Mouse (Mus musculus) hindbrain, embryonic 14.5 days (tissue): ENCODE data around the gene Erc1. TPM values are rescaled to one million over a fixed set of nuclear protein-coding genes. Genes with fewer than 3 reads are reported as not detected.

Source experiments
- ATAC-seq: fragments of 200-750 bp; cut with Nextera tagmentation; 2 replicates; pipeline ENCODE4 v1.8.0; 2017; ENCODE audit warnings: moderate number of reproducible peaks, mild to moderate bottlenecking, moderate TSS enrichment, moderate library complexity; ENCODE audit not compliant: low FRiP score
- DNase-seq: peaks from one replicate; pipeline ENCODE4 v3.0.0-alpha.2; 2015; ENCODE audit warnings: low spot score
- H3K27ac ChIP-seq: fragments of 300-500 bp; sonication (generic); 2 replicates; pipeline ENCODE4 v1.5.1; 2014; ENCODE audit warnings: mild to moderate bottlenecking, moderate library complexity
- H3K27me3 ChIP-seq: fragments of 300-500 bp; sonication (generic); 2 replicates; pipeline ENCODE4 v1.6.1; 2014; ENCODE audit warnings: mild to moderate bottlenecking, low read length, mixed read lengths; ENCODE audit not compliant: control insufficient read depth, insufficient read depth
- H3K36me3 ChIP-seq: fragments of 300-500 bp; sonication (generic); replicated peaks from 2 replicates; pipeline ENCODE4 v1.6.1; 2014; ENCODE audit not compliant: control insufficient read depth, insufficient read depth
- H3K4me1 ChIP-seq: fragments of 300-500 bp; sonication (generic); replicated peaks from 2 replicates; pipeline ENCODE4 v1.6.1; 2014; ENCODE audit warnings: antibody characterized with exemption, low read length, mixed read lengths; ENCODE audit not compliant: control insufficient read depth, insufficient read depth
- H3K4me2 ChIP-seq: fragments of 300-500 bp; sonication (generic); replicated peaks from 2 replicates; pipeline ENCODE4 v1.6.1; 2014; ENCODE audit warnings: mild to moderate bottlenecking, moderate library complexity
- H3K4me3 ChIP-seq: fragments of 300-500 bp; sonication (generic); replicated peaks from 2 replicates; pipeline ENCODE4 v1.5.1; 2014; ENCODE audit warnings: mild to moderate bottlenecking, low read length
- H3K9ac ChIP-seq: fragments of 300-500 bp; sonication (generic); 2 replicates; pipeline ENCODE4 v1.6.1; 2014
- H3K9me3 ChIP-seq: fragments of 300-500 bp; sonication (generic); 2 replicates; pipeline ENCODE4 v1.6.1; 2016; ENCODE audit warnings: low read length; ENCODE audit not compliant: control insufficient read depth
- WGBS: fragments of 180-500 bp; shearing (Covaris S2); extraction: QIAGEN DNeasy Blood & Tissue Kit; methylation state at CpG from one replicate; pipeline ENCODE4 v1.1.7; 2014; 5-methylcytosine and 5-hydroxymethylcytosine counted together
- polyA plus RNA-seq: library from polyadenylated mRNA; unstranded; fragments of >200 nt; fragmentation: Nextera tagmentation; extraction: Ambion mirVana; gene quantifications from 2 replicates; pipeline ENCODE4 v1.2.1, GENCODE M21; 2014

Gene Erc1
- polyA plus RNA-seq, 1 experiment from 2014 or later = 64.8 TPM

- no peak for ATAC-seq
- no peaks in the 10 kb centered on the region for H3K27me3 ChIP-seq
- WGBS = 86% methylated on average over 4 of the region's 4 CpGs
- H3K9ac ChIP-seq = no peak overlapping the region
- no peak overlapping the region for H3K4me2 ChIP-seq
- no peak overlapping the region for H3K27ac ChIP-seq
- no peak overlapping the region for H3K4me3 ChIP-seq
- no peak for DNase-seq
- H3K4me1 ChIP-seq = no peaks in the 10 kb centered on the region
- H3K9me3 ChIP-seq = no peaks in the 10 kb centered on the region
- peaks cover 49% of the 10 kb centered on the region for H3K36me3 ChIP-seq
Observed at GRCm38 (mm10) chr6:119570797-119571196, 277.2 kb downstream of the Erc1 start.

DNA sequence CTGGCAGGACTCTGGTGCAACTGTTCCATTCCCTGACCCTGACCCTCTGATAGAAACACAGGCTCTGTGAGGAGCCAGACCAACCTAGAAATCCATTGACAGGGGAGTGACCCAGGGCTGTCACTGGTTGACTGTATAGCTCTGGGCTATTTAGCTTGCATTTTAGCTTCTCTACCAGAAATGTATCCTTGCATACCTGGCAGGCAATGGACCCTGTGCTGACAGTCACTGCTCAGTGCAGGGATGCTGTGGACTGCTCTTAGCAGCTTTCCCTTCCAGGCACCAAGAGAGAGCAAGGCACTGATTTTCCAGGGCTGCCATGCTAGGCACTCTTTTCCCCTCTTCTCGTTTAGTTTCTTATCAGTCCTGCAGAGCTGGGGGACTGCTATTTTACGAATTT lies 279.6 kb downstream of the Erc1 start:
- H3K27me3 ChIP-seq = no peaks in the 10 kb centered on the region
- 89% methylated on average over 2 of the region's 2 CpGs for WGBS
- H3K4me1 ChIP-seq = no peaks in the 10 kb centered on the region
- H3K27ac ChIP-seq = no peak overlapping the region
- no peak overlapping the region for H3K4me2 ChIP-seq
- peaks cover 26% of the 10 kb centered on the region for H3K36me3 ChIP-seq
- ATAC-seq = no peak
- H3K9ac ChIP-seq = no peak overlapping the region
- no peak for DNase-seq
- H3K4me3 ChIP-seq = no peak overlapping the region
- no peaks in the 10 kb centered on the region for H3K9me3 ChIP-seq

DNA sequence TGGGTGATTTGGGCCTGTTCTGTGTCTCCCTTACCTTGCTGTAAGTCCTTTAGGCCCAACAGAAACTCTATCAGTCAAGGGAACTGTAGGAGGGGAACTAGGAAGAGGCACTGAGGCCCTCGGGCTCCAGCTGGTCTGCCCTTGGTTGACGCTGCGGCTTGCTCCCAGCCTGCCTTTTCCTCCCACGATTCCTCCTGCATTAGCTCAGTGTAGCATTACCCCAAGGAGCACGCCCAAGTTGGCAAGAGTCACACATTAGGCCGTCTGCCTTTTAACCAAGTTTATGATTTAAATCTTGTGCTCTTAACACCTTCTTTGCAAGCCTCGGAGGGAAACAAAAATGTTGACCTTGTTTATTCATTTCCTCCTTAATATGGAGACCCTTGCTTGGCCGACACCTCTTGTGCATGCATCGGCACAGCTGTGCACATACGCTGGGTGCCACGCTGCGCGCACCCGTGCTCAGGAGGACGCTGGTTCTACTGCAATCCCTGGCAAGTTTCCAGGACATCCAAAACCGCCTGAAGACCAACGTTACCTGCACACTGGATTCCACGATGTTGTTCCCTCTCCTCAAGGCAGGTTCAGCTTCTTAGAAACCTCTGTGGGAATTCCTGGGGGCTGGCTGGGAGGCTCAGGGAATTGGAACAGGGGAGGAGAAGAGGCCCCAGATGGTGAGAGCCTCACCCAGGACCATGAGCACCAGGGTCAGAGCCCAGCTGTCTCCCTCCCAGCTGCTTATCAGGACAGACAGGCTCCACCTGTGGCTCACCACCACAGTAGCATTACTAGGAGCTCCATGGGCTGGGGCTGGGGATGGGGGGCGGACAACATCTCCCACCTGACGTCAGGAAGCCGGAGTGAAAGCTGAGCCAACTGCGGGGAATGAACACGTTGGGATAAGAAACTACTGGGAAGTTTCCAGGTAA lies 282.3 kb downstream of the Erc1 start:
- ATAC-seq (no peak), DNase-seq (no peak)
- WGBS = 86% methylated on average over 23 of the region's 23 CpGs
- no peak overlapping the region for H3K4me2 ChIP-seq
- peaks cover 6% of the 10 kb centered on the region for H3K36me3 ChIP-seq
- no peak overlapping the region for H3K4me3 ChIP-seq
- H3K27ac ChIP-seq = no peak overlapping the region
- H3K9me3 ChIP-seq = no peaks in the 10 kb centered on the region
- no peaks in the 10 kb centered on the region for H3K27me3 ChIP-seq
- H3K9ac ChIP-seq = no peak overlapping the region
- H3K4me1 ChIP-seq = no peaks in the 10 kb centered on the region

- DNase-seq (no peak), ATAC-seq (no peak)
- no peak overlapping the region for H3K27ac ChIP-seq
- no peaks in the 10 kb centered on the region for H3K27me3 ChIP-seq
- H3K4me1 ChIP-seq = no peaks in the 10 kb centered on the region
- no peak overlapping the region for H3K9ac ChIP-seq
- H3K9me3 ChIP-seq = no peaks in the 10 kb centered on the region
- H3K36me3 ChIP-seq = no peaks in the 10 kb centered on the region
- no peak overlapping the region for H3K4me3 ChIP-seq
- no peak overlapping the region for H3K4me2 ChIP-seq
- 89% methylated on average over 10 of the region's 10 CpGs for WGBS
Observed at GRCm38 (mm10) chr6:119562558-119562957, 285.4 kb downstream of the Erc1 start.

DNA sequence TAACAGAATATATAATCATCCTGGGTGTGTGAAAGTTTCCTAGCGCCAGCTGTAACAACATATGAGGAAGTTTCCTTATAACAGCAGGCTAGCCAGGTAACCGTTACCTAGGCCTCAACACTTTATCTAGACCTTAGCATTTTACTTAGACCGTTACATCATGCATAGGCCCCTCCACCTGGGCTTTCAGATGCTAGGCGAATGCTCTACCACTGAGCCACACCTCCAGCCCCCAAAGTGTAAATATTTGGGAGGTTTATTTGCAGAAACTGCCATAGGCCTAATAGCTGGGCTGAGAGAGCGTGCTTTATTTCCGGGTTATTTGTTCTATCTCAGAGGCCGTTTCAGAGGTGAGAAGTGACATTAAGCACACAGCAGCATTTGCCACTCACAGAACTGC lies 289.1 kb downstream of the Erc1 start:
- DNase-seq (no peak), ATAC-seq (no peak)
- Histone ChIP-seq H3K4me1 (no peaks in the 10 kb centered on the region), H3K36me3 (no peaks in the 10 kb centered on the region), H3K9me3 (no peaks in the 10 kb centered on the region), H3K27ac (no peak overlapping the region), H3K4me3 (no peak overlapping the region), H3K4me2 (no peak overlapping the region), H3K9ac (no peak overlapping the region), H3K27me3 (no peaks in the 10 kb centered on the region)
- 88% methylated on average over 7 of the region's 7 CpGs for WGBS

- H3K27me3 ChIP-seq = no peaks in the 10 kb centered on the region
- no peaks in the 10 kb centered on the region for H3K4me1 ChIP-seq
- no peaks in the 10 kb centered on the region for H3K36me3 ChIP-seq
- no peak overlapping the region for H3K4me2 ChIP-seq
- no peak overlapping the region for H3K9ac ChIP-seq
- no peaks in the 10 kb centered on the region for H3K9me3 ChIP-seq
- DNase-seq = no peak
- H3K4me3 ChIP-seq = no peak overlapping the region
- WGBS = 73% methylated on average over 8 of the region's 8 CpGs
- ATAC-seq = no peak
- no peak overlapping the region for H3K27ac ChIP-seq
Observed at GRCm38 (mm10) chr6:119554439-119554838, 293.5 kb downstream of the Erc1 start.

DNA sequence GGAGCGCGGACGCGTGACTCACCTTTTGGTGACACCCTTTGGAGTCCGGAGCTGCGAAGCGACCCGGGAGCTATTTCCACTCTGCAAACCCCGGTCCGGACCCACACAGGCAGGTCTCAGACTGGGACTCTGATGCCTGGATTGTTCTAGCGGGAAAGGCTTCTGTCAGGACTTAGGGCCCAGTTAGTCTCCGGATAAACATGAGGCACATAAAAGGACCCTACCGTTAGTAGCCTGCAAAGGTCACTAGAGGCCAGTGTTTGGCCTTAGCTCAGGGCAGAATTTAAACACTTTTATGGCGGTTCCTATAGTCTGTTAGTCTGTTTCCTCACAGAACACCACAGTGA lies 303.5 kb downstream of the Erc1 start:
- Histone ChIP-seq H3K27me3 (peaks cover 28% of the 10 kb centered on the region), H3K4me1 (0 out of 2 replicates have a peak, but pooled peaks cover 5% of the 10 kb centered on the region), H3K36me3 (no peaks in the 10 kb centered on the region), H3K9ac (peak overlapping the region; percentile 66), H3K4me2 (peak overlapping the region; percentile 96), H3K4me3 (peak overlapping the region; percentile 73), H3K27ac (no peak overlapping the region), H3K9me3 (no peaks in the 10 kb centered on the region)
- ATAC-seq = no peak
- DNase-seq = no peak
- under 1% methylated on average over 14 of the region's 14 CpGs for WGBS

- Histone ChIP-seq H3K9ac (peak within 1 kb of the TSS; percentile 66), H3K9me3 (no peaks in the 10 kb centered on the region), H3K4me3 (peak within 1 kb of the TSS; percentile 73), H3K36me3 (no peaks in the 10 kb centered on the region), H3K27ac (no peak within 1 kb of the TSS), H3K4me2 (peak within 1 kb of the TSS; percentile 96), H3K27me3 (peaks cover 28% of the 10 kb centered on the region), H3K4me1 (0 out of 2 replicates have a peak, but pooled peaks cover 5% of the 10 kb centered on the region)
- under 1% methylated on average over 81 of the region's 120 CpGs for WGBS
- ATAC-seq (peak; percentile 76), DNase-seq (no peak)
Observed at GRCm38 (mm10) chr6:119543803-119544517, 304.0 kb downstream of the Erc1 start, which contains the start of gene Wnt5b. Wnt5b (minus strand) TSS chr6:119544347.

GRCm38 (mm10) chr6:119543456-119543802 lies 304.5 kb downstream of the Erc1 start:
- Histone ChIP-seq H3K27ac (no peak overlapping the region), H3K9ac (peak overlapping the region; percentile 66), H3K4me1 (0 out of 2 replicates have a peak, but pooled peaks cover 5% of the 10 kb centered on the region), H3K9me3 (no peaks in the 10 kb centered on the region), H3K4me3 (peak overlapping the region; percentile 73), H3K27me3 (peaks cover 28% of the 10 kb centered on the region), H3K4me2 (peak overlapping the region; percentile 96), H3K36me3 (no peaks in the 10 kb centered on the region)
- DNase-seq (no peak), ATAC-seq (peak; percentile 41; the same call in 1 of the 2 replicates)
- 2% methylated on average over 30 of the region's 30 CpGs for WGBS
